13 mouse cellular contexts compared by ENCODE assay signal in genomic region chr9:87077919-87078318, GRCm38 (mm10). TPM values are rescaled to one million over a fixed set of nuclear protein-coding genes. Genes with fewer than 3 reads are reported as not detected.
DNase-seq lines count a peak whose midpoint lies in the region; ATAC-seq lines count a peak whose summit lies in the region.
"Had no signal": no experiment of that assay in that cellular context is flagged by ENCODE, and none has a peak within 500 bp of the region (broad histone marks: within the 10 kb centered on the region; RNA-seq: fewer than 3 reads in every experiment).

No protein-coding gene starts in this region.

- H3K27ac ChIP-seq in heart, embryonic 13.5 days (replicated peaks) = peak overlapping the region; percentile 16; the same call in 1 of the 2 replicates
- no peak overlapping the region for H3K27ac ChIP-seq in midbrain, embryonic 11.5 days (ENCODE audit: low read depth, low read length)
- no peak overlapping the region for H3K27ac ChIP-seq in midbrain, embryonic 10.5 days (replicated peaks)
- no peak overlapping the region for H3K27ac ChIP-seq in embryonic facial prominence, embryonic 15.5 days (replicated peaks)
- H3K27ac ChIP-seq: hindbrain, embryonic 14.5 days; limb, embryonic 15.5 days had no signal

- H3K9me3 ChIP-seq in heart, embryonic 13.5 days = no peaks in the 10 kb centered on the region
- H3K9me3 ChIP-seq in midbrain, embryonic 11.5 days (ENCODE audit: control insufficient read depth, low read length) = no peaks in the 10 kb centered on the region
- H3K9me3 ChIP-seq in midbrain, embryonic 10.5 days (replicated peaks) = no peaks in the 10 kb centered on the region
- H3K9me3 ChIP-seq in embryonic facial prominence, embryonic 15.5 days (replicated peaks) = no peaks in the 10 kb centered on the region
- H3K9me3 ChIP-seq: limb, embryonic 15.5 days had no signal

- no peaks in the 10 kb centered on the region; the same call in 1 of the 2 replicates for H3K36me3 ChIP-seq in heart, embryonic 13.5 days
- no peaks in the 10 kb centered on the region for H3K36me3 ChIP-seq in midbrain, embryonic 11.5 days (ENCODE audit: control insufficient read depth, insufficient read depth, low read length)
- no peaks in the 10 kb centered on the region for H3K36me3 ChIP-seq in midbrain, embryonic 10.5 days
- no peaks in the 10 kb centered on the region for H3K36me3 ChIP-seq in embryonic facial prominence, embryonic 15.5 days
- H3K36me3 ChIP-seq: limb, embryonic 15.5 days had no signal

- H3K9ac ChIP-seq in heart, embryonic 13.5 days = no peak overlapping the region
- no peak overlapping the region for H3K9ac ChIP-seq in midbrain, embryonic 11.5 days (ENCODE audit: low read length)
- no peak overlapping the region for H3K9ac ChIP-seq in embryonic facial prominence, embryonic 15.5 days
- H3K9ac ChIP-seq: hindbrain, embryonic 14.5 days; limb, embryonic 15.5 days had no signal

- DNase-seq in heart, postnatal 4 days = no peak
- DNase-seq in midbrain, embryonic 11.5 days (ENCODE audit: low spot score, missing footprints) = no peak
- DNase-seq in midbrain, embryonic 10.5 days (ENCODE audit: low spot score) = no peak
- DNase-seq in mesoderm, embryonic 11.5 days (ENCODE audit: low read depth, low spot score) = peak; percentile 24
- no peak for DNase-seq in layer of hippocampus, postnatal 14 days (ENCODE audit: low spot score in 2 of 2)
- DNase-seq: kidney, postnatal 4 days; lung, adult 2 months; thymus, adult 2 months had no signal

- no peak overlapping the region for H3K4me2 ChIP-seq in heart, embryonic 13.5 days
- H3K4me2 ChIP-seq in midbrain, embryonic 11.5 days = no peak overlapping the region
- no peak overlapping the region for H3K4me2 ChIP-seq in embryonic facial prominence, embryonic 15.5 days (replicated peaks)
- H3K4me2 ChIP-seq: hindbrain, embryonic 14.5 days; limb, embryonic 15.5 days had no signal

- H3K27me3 ChIP-seq in heart, embryonic 13.5 days (replicated peaks) = no peaks in the 10 kb centered on the region
- no peaks in the 10 kb centered on the region for H3K27me3 ChIP-seq in midbrain, embryonic 11.5 days (ENCODE audit: control insufficient read depth, insufficient read depth, low read length)
- no peaks in the 10 kb centered on the region for H3K27me3 ChIP-seq in midbrain, embryonic 10.5 days (ENCODE audit: low read depth, poor library complexity, severe bottlenecking)
- H3K27me3 ChIP-seq in embryonic facial prominence, embryonic 15.5 days = no peaks in the 10 kb centered on the region
- H3K27me3 ChIP-seq: CH12.LX; limb, embryonic 15.5 days had no signal

- WGBS in heart, embryonic 13.5 days = 42% methylated on average over 2 of the region's 2 CpGs
- 34% methylated on average over 2 of the region's 2 CpGs for WGBS in midbrain, embryonic 11.5 days
- WGBS in midbrain, embryonic 10.5 days = 28% methylated on average over 2 of the region's 2 CpGs
- 42% methylated on average over 2 of the region's 2 CpGs for WGBS in embryonic facial prominence, embryonic 15.5 days

- H3K4me1 ChIP-seq in heart, embryonic 13.5 days = peaks cover 10% of the 10 kb centered on the region
- H3K4me1 ChIP-seq in midbrain, embryonic 11.5 days (ENCODE audit: control insufficient read depth, insufficient read depth, low read length) = 0 out of 2 replicates have a peak, but pooled peaks cover 2% of the 10 kb centered on the region
- peaks cover 11% of the 10 kb centered on the region for H3K4me1 ChIP-seq in midbrain, embryonic 10.5 days
- no peaks in the 10 kb centered on the region for H3K4me1 ChIP-seq in embryonic facial prominence, embryonic 15.5 days
- H3K4me1 ChIP-seq: limb, embryonic 15.5 days had no signal

- H3K4me3 ChIP-seq in heart, embryonic 13.5 days = no peak overlapping the region
- no peak overlapping the region for H3K4me3 ChIP-seq in midbrain, embryonic 11.5 days (ENCODE audit: low read depth, low read length)
- H3K4me3 ChIP-seq in midbrain, embryonic 10.5 days = no peak overlapping the region
- H3K4me3 ChIP-seq in embryonic facial prominence, embryonic 15.5 days (replicated peaks) = no peak overlapping the region
- H3K4me3 ChIP-seq: limb, embryonic 15.5 days had no signal

- ATAC-seq in heart, embryonic 13.5 days (ENCODE audit: extremely low read depth, insufficient number of reproducible peaks, low FRiP score, low TSS enrichment) = no peak
- ATAC-seq in midbrain, embryonic 11.5 days (ENCODE audit: low FRiP score) = peak; percentile 86
- 0 out of 2 replicates have a peak, but pooled peaks have one; percentile 43 for ATAC-seq in embryonic facial prominence, embryonic 15.5 days (ENCODE audit: insufficient number of reproducible peaks, low FRiP score, low TSS enrichment, low read depth)

RNA-seq across cellular contexts. Expression of gene Cyb5r4, which starts 56.1 kb away (rescaled TPM):
- polyA plus RNA-seq in heart, embryonic 13.5 days (2015; fragmentation: Nextera tagmentation; extraction: Ambion mirVana) = 46.6 and 47.3 TPM in 2 replicates
- 10 to 100 TPM; 27.6 to 29.8 TPM for total RNA-seq in heart, postnatal 4 days (2021)
- 126 and 134 TPM in 2 replicates for polyA plus RNA-seq in midbrain, embryonic 11.5 days (2014; fragmentation: Nextera tagmentation; extraction: Ambion mirVana)
- polyA plus RNA-seq in midbrain, embryonic 10.5 days (2016; fragmentation: Nextera tagmentation; extraction: Ambion mirVana) = 98.6 and 102 TPM in 2 replicates
- polyA plus RNA-seq in embryonic facial prominence, embryonic 15.5 days (2015; fragmentation: Nextera tagmentation; extraction: Ambion mirVana) = 43.4 and 47.8 TPM in 2 replicates
- 10 to 100 TPM; 33.8 to 33.9 TPM for total RNA-seq in layer of hippocampus, postnatal 14 days (2021)
